Mouse (Mus musculus) liver, embryonic 12.5 days (tissue): ENCODE results near the gene Ppp2r3a. TPM values are rescaled to one million over a fixed set of nuclear protein-coding genes. Genes with fewer than 3 reads are reported as not detected.
A peak's percentile ranks its signal among the peaks of the same experiment; 100 is the strongest.

Experiments used
- ATAC-seq: fragments of 200-750 bp; cut with Nextera tagmentation; 2 replicates; pipeline ENCODE4 v1.8.0; 2017; ENCODE audit warnings: moderate number of reproducible peaks, mild to moderate bottlenecking, moderate library complexity
- H3K27ac ChIP-seq: fragments of 300-500 bp; sonication (generic); 2 replicates; pipeline ENCODE4 v1.5.1; 2016; ENCODE audit warnings: mild to moderate bottlenecking
- H3K27me3 ChIP-seq: fragments of 300-500 bp; sonication (generic); replicated peaks from 2 replicates; pipeline ENCODE4 v1.6.1; 2016; ENCODE audit warnings: mild to moderate bottlenecking, moderate library complexity
- H3K36me3 ChIP-seq: fragments of 300-500 bp; sonication (generic); 2 replicates; pipeline ENCODE4 v1.6.1; 2016; ENCODE audit warnings: mild to moderate bottlenecking, moderate library complexity
- H3K4me1 ChIP-seq: fragments of 300-500 bp; sonication (generic); 2 replicates; pipeline ENCODE4 v1.6.1; 2016
- H3K4me2 ChIP-seq: fragments of 300-500 bp; sonication (generic); 2 replicates; pipeline ENCODE4 v1.6.1; 2016; ENCODE audit warnings: mild to moderate bottlenecking, moderate library complexity
- H3K4me3 ChIP-seq: fragments of 300-500 bp; sonication (generic); 2 replicates; pipeline ENCODE4 v1.5.1; 2016; ENCODE audit warnings: mild to moderate bottlenecking, moderate library complexity
- H3K9ac ChIP-seq: fragments of 300-500 bp; sonication (generic); 2 replicates; pipeline ENCODE4 v1.6.1; 2016; ENCODE audit warnings: mild to moderate bottlenecking, moderate library complexity
- H3K9me3 ChIP-seq: fragments of 300-500 bp; sonication (generic); replicated peaks from 2 replicates; pipeline ENCODE4 v1.6.1; 2016; ENCODE audit warnings: mild to moderate bottlenecking, moderate library complexity
- WGBS: fragments of 180-500 bp; shearing (Covaris S2); methylation state at CpG from one replicate; pipeline ENCODE4 v1.1.7; 2016; ENCODE audit not compliant: insufficient replicate concordance; 5-methylcytosine and 5-hydroxymethylcytosine counted together
- polyA plus RNA-seq: library from polyadenylated mRNA; unstranded; fragments of >200 nt; fragmentation: Nextera tagmentation; extraction: Ambion mirVana; gene quantifications from 2 replicates; pipeline ENCODE4 v1.2.1, GENCODE M21; 2016

The Ppp2r3a gene
- polyA plus RNA-seq, 1 experiment from 2014 or later: 4.0 TPM

DNA sequence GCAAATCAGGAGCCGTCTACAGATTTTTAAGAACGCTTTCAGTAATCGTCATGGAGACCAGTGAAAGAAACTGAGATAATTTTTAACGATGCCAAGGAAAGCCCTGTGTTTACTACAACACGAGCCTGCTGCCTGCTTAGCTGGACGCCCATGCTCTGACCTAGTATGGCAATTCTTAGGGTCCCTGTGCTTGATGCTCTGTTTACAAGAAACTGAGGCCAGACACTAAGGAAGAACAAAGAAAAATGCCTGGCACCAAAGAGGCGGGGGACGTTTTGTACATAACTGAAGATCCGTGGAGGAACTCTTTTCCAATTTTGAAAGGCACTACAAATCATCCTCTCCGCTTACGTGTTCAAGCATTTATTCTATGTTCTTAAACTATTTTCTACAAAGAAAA, 1.1 kb downstream of the Ppp2r3a start:
- WGBS: 26% methylated on average over 11 of the region's 11 CpGs
- H3K27ac ChIP-seq: no peak overlapping the region
- H3K9ac ChIP-seq: peak overlapping the region; percentile 75
- peaks cover 41% of the 10 kb centered on the region for H3K4me1 ChIP-seq
- peak overlapping the region; percentile 73 for H3K4me3 ChIP-seq
- peak overlapping the region; percentile 90 for H3K4me2 ChIP-seq
- no peak for ATAC-seq
- no peaks in the 10 kb centered on the region for H3K36me3 ChIP-seq
- 0 out of 2 replicates have a peak, but pooled peaks cover 4% of the 10 kb centered on the region for H3K27me3 ChIP-seq
- H3K9me3 ChIP-seq: no peaks in the 10 kb centered on the region

GRCm38 (mm10) chr9:101249626-101250025, 2.0 kb downstream of the Ppp2r3a start:
- no peak overlapping the region for H3K27ac ChIP-seq
- peaks cover 50% of the 10 kb centered on the region for H3K4me1 ChIP-seq
- 0 out of 2 replicates have a peak, but pooled peaks cover 4% of the 10 kb centered on the region for H3K27me3 ChIP-seq
- 59% methylated on average over 4 of the region's 4 CpGs for WGBS
- no peaks in the 10 kb centered on the region for H3K9me3 ChIP-seq
- no peak overlapping the region for H3K9ac ChIP-seq
- no peak overlapping the region for H3K4me3 ChIP-seq
- no peak for ATAC-seq
- no peak overlapping the region for H3K4me2 ChIP-seq
- H3K36me3 ChIP-seq: no peaks in the 10 kb centered on the region

DNA sequence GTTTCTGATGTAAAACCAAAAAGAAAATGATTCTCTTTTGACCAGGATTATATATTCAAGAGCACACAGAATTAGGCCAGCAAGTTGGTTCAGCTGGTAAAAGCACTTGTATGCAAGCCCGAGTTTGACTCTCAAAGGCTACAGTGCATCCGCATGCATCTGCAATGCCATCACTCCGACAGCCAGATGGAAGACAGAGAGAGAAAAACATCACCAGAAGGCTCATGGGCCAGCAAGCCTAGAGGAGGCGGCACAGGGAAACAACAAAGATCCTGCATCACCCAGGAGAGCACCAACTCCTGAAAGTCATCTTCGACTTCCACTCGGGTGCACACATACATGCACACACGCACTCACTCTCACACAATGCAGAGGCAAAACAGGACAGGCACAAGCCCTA, 4.1 kb downstream of the Ppp2r3a start:
- no peaks in the 10 kb centered on the region for H3K36me3 ChIP-seq
- no peaks in the 10 kb centered on the region for H3K9me3 ChIP-seq
- ATAC-seq: no peak
- no peak overlapping the region for H3K4me2 ChIP-seq
- 77% methylated on average over 7 of the region's 7 CpGs for WGBS
- H3K27ac ChIP-seq: no peak overlapping the region
- H3K9ac ChIP-seq: no peak overlapping the region
- H3K4me1 ChIP-seq: peaks cover 52% of the 10 kb centered on the region
- no peak overlapping the region for H3K4me3 ChIP-seq
- 0 out of 2 replicates have a peak, but pooled peaks cover 4% of the 10 kb centered on the region for H3K27me3 ChIP-seq

DNA sequence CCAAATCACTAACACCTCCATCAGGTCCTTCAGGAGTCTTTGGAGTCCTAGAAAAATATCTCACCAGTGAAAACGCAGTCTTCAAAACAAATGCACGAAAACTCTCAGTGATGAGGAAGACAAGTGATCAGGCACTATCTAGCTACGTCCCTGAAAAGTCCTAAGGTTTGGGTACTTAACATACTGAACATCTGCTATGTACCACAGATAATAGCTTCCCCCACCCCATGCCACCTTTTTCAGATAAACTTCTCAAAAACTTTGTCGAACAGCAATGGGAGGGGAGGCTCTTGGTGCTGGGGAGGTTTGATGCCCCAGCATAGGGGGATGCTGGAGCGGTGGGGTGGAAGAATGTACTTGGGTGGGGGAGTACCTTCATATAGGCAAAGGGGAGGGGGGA, 6.1 kb downstream of the Ppp2r3a start:
- 37% methylated on average over 5 of the region's 5 CpGs for WGBS
- Histone ChIP-seq H3K27ac (no peak overlapping the region), H3K27me3 (0 out of 2 replicates have a peak, but pooled peaks cover 4% of the 10 kb centered on the region), H3K4me1 (peaks cover 35% of the 10 kb centered on the region), H3K9me3 (no peaks in the 10 kb centered on the region), H3K4me3 (no peak overlapping the region), H3K4me2 (peak overlapping the region; percentile 11; the same call in 1 of the 2 replicates), H3K36me3 (no peaks in the 10 kb centered on the region), H3K9ac (no peak overlapping the region)
- peak; percentile 79 for ATAC-seq

DNA sequence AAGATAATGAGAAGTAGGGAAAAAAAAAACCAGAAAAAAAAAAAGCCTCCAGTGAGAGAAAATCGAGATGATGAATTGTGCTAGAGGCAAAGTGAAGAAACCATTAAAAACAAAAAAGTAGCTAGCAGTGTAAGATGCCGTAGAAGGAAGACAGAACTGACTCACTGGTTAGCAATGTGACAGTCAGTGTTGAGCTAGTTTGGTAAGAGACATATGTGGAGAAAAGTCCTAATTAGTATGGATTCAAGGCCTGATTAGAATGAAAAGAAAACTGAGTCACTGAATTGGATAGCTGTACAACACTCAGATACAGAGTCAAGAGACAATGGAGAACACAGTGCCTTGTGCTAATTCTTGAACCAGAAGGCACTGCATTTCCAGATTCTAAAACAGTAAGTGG, 7.9 kb downstream of the Ppp2r3a start:
- Histone ChIP-seq H3K27ac (no peak overlapping the region), H3K4me1 (peaks cover 24% of the 10 kb centered on the region), H3K9ac (no peak overlapping the region), H3K27me3 (no peaks in the 10 kb centered on the region), H3K36me3 (no peaks in the 10 kb centered on the region), H3K4me3 (no peak overlapping the region), H3K4me2 (no peak overlapping the region), H3K9me3 (no peaks in the 10 kb centered on the region)
- ATAC-seq: no peak
- WGBS: 64% methylated on average over 2 of the region's 2 CpGs

GRCm38 (mm10) chr9:101240161-101240560, 11.4 kb downstream of the Ppp2r3a start:
- H3K27ac ChIP-seq: no peak overlapping the region
- WGBS: 34% methylated on average over 3 of the region's 3 CpGs
- H3K4me2 ChIP-seq: no peak overlapping the region

DNA sequence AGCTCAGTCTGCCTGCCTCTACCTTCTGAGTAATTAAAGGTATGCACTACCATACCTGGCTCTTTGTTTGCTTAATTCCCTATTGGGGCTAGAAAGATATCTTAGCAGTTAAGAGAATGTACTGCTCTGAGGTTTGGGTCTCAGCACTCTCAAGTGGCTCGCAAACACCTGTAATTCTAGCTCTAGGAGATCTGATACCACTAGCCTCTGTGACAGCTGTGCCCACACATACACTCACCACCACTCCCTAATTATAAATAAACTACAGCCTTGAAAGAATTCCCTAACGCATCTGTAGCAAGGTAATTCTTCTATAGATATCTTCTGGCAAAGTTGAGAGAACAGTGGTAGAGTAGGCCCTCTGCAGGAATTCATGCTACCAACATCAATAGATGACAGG, 15.8 kb downstream of the Ppp2r3a start:
- Histone ChIP-seq H3K4me1 (peaks cover 7% of the 10 kb centered on the region; the same call in 1 of the 2 replicates), H3K36me3 (no peaks in the 10 kb centered on the region), H3K4me2 (no peak overlapping the region), H3K9ac (no peak overlapping the region), H3K4me3 (no peak overlapping the region), H3K27me3 (no peaks in the 10 kb centered on the region), H3K9me3 (no peaks in the 10 kb centered on the region), H3K27ac (no peak overlapping the region)
- WGBS: 76% methylated on average over 2 of the region's 2 CpGs
- ATAC-seq: no peak

More at GRCm38 (mm10) chr9:101240161-101240560, 11.4 kb downstream of the Ppp2r3a start:
- H3K9ac ChIP-seq: no peak overlapping the region
- ATAC-seq: no peak
- no peaks in the 10 kb centered on the region for H3K36me3 ChIP-seq
- H3K9me3 ChIP-seq: no peaks in the 10 kb centered on the region
- no peak overlapping the region for H3K4me3 ChIP-seq
- no peaks in the 10 kb centered on the region for H3K27me3 ChIP-seq
- H3K4me1 ChIP-seq: peaks cover 13% of the 10 kb centered on the region

- H3K27me3 ChIP-seq: no peaks in the 10 kb centered on the region
- H3K4me1 ChIP-seq: 0 out of 2 replicates have a peak, but pooled peaks cover 10% of the 10 kb centered on the region
- ATAC-seq: no peak
- H3K9ac ChIP-seq: no peak overlapping the region
- no peak overlapping the region for H3K27ac ChIP-seq
- no peak overlapping the region for H3K4me2 ChIP-seq
- 27% methylated on average over 6 of the region's 6 CpGs for WGBS
- H3K9me3 ChIP-seq: no peaks in the 10 kb centered on the region
- H3K4me3 ChIP-seq: no peak overlapping the region
- H3K36me3 ChIP-seq: no peaks in the 10 kb centered on the region
These were observed 19.6 kb downstream of the Ppp2r3a start for GRCm38 (mm10) chr9:101232034-101232433.

DNA sequence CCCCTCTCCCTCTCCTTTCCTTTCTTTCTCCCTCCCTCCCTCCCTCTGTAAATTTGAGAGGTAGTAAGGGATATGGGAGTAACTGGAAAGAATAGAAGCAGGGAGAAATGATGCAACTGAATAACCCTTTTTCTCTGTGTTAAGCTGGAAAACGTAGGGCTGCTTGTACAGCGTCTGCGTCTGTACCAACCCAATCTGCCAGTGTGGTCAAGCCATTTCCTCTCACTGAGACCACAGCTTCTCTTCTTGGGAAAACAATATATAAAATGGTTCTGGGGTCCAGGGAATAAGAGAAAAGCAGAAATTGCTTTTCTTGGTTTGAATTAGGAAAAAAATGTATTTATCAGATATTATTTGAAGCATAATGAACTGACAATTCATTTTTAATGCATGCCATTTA, 21.6 kb downstream of the Ppp2r3a start:
- H3K9ac ChIP-seq: no peak overlapping the region
- H3K27ac ChIP-seq: no peak overlapping the region
- no peaks in the 10 kb centered on the region for H3K27me3 ChIP-seq
- no peak overlapping the region for H3K4me2 ChIP-seq
- H3K4me3 ChIP-seq: no peak overlapping the region
- H3K4me1 ChIP-seq: 0 out of 2 replicates have a peak, but pooled peaks cover 10% of the 10 kb centered on the region
- H3K36me3 ChIP-seq: no peaks in the 10 kb centered on the region
- 32% methylated on average over 3 of the region's 3 CpGs for WGBS
- ATAC-seq: no peak
- H3K9me3 ChIP-seq: no peaks in the 10 kb centered on the region

DNA sequence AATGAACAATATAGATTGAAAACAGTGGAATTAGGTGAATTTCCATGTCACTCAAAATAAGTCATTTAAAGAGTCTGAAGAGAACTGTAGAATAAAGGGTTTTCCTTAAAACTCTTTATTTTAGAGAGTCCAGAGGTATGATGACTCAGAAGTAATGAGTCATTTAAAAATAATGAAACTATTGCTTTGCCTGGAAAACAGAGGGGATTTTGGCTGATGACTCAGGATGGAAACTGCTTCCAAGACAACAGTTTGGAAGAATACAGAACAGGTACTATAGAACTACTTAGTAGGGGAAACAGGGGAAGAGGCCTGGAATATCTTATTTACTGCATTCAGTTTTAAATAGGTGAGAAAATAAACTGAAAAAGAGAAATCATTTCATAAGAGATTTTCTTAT, 22.7 kb downstream of the Ppp2r3a start:
- ATAC-seq: no peak

GRCm38 (mm10) chr9:101207984-101208383, 43.6 kb downstream of the Ppp2r3a start:
- Histone ChIP-seq H3K9me3 (no peaks in the 10 kb centered on the region), H3K27me3 (no peaks in the 10 kb centered on the region), H3K4me3 (no peak overlapping the region), H3K4me2 (no peak overlapping the region), H3K9ac (no peak overlapping the region), H3K36me3 (no peaks in the 10 kb centered on the region), H3K27ac (no peak overlapping the region), H3K4me1 (peaks cover 7% of the 10 kb centered on the region; the same call in 1 of the 2 replicates)
- ATAC-seq: peak; percentile 40; the same call in 1 of the 2 replicates
- WGBS: 50% methylated on average over 1 of the region's 1 CpGs

More for the DNA sequence above, 22.7 kb downstream of the Ppp2r3a start:
- Histone ChIP-seq H3K9ac (no peak overlapping the region), H3K27me3 (no peaks in the 10 kb centered on the region), H3K36me3 (no peaks in the 10 kb centered on the region), H3K4me1 (0 out of 2 replicates have a peak, but pooled peaks cover 10% of the 10 kb centered on the region), H3K27ac (no peak overlapping the region), H3K4me2 (no peak overlapping the region), H3K4me3 (no peak overlapping the region), H3K9me3 (no peaks in the 10 kb centered on the region)

DNA sequence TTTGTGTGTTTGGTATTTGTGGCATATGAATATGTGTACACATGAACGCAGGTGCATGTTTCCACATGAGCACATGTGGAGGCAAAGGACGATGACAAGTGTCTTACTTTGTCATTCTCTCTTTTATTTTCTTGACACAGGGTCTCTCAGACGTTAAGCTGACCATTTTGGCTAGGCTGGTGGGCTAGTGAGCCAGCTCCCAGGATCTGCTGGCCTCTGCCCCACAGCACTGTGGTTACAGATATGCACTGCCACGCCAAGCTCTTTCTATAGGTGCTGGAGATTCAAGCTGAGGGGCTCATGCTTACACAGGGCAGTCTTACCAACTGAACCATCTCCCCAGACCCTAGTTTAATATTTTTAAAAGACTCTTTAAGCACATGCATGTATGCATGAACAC, 45.1 kb downstream of the Ppp2r3a start:
- Histone ChIP-seq H3K27ac (no peak overlapping the region), H3K36me3 (no peaks in the 10 kb centered on the region), H3K4me2 (no peak overlapping the region), H3K4me1 (peaks cover 7% of the 10 kb centered on the region; the same call in 1 of the 2 replicates), H3K9me3 (no peaks in the 10 kb centered on the region), H3K9ac (no peak overlapping the region), H3K27me3 (no peaks in the 10 kb centered on the region), H3K4me3 (no peak overlapping the region)
- ATAC-seq: no peak
- 61% methylated on average over 4 of the region's 4 CpGs for WGBS

DNA sequence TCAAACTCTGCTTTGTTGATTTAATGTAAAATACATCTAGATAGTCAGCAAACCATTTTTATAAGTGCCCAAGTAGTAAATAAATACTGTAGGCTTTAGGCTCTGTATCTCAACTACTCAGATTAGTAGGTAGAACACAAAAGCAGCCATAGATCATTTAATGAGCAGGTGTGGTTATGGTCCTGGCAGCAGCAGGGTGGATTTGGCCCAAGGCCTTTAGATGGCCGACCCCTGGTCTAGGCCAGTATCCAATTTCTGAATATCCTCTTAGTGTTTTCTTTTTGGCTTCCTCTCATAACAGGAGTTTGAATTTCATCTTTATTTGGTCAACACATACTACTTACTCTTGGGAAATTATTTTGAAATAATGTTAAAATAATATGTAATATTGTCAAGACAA, 46.4 kb downstream of the Ppp2r3a start:
- no peaks in the 10 kb centered on the region for H3K9me3 ChIP-seq
- H3K36me3 ChIP-seq: no peaks in the 10 kb centered on the region
- no peak overlapping the region for H3K4me3 ChIP-seq
- H3K4me1 ChIP-seq: peaks cover 7% of the 10 kb centered on the region; the same call in 1 of the 2 replicates
- H3K9ac ChIP-seq: no peak overlapping the region
- H3K27ac ChIP-seq: no peak overlapping the region
- no peak overlapping the region for H3K4me2 ChIP-seq
- ATAC-seq: no peak
- WGBS: 60% methylated on average over 1 of the region's 1 CpGs
- no peaks in the 10 kb centered on the region for H3K27me3 ChIP-seq
